Mouse (Mus musculus): ENCODE results near the gene Card9. TPM values are rescaled to one million over a fixed set of nuclear protein-coding genes. Genes with fewer than 3 reads are reported as not detected.

The Card9 gene
- polyA plus RNA-seq, 1 experiment, result 81.2 TPM

DNA sequence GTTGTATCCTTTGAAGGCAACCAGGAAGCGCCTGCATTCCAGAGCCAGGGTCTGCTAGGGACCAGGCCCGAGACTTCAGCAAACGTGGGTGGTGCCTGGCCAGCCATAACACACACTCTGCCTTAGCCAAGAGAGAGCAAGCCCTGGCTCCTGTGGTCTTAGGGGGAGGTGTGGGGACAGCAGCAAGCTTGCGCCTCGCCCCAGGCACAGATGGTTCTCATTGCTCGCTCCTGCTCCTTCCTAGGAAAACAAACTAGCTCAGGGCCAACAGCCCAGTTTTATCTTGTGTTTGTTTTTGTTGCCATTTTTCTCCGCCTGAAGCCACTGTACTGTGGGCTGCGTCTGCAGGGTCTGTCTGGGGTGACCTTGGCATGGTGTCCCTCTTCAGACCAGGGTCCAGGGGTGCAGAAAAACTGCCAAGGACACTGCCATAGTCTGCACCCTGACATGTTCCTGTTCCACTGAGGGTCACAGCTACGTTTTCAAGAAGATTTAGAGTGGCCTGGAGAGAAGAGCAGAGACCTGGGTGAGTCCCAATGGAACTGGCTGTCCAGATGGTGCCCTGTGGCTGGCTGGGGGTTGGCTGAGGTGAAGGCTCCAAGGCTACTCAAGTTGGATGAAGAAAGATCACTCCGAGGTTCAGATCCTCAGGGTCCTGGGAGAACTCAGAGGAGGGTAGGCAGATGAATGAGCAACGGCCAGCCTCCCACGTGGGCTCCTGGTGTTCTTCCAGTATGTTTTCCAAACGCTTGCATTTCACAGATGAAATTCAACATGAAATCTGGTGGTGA, 46.2 kb downstream of the Card9 start:
- H3K27me3 ChIP-seq (replicated peaks), result peaks cover 22% of the 10 kb centered on the region
- no peak for TF ChIP-seq GATA1 (IDR thresholded peaks at IDR 0.05; ENCODE audit: borderline replicate concordance, low read length)
- TF ChIP-seq FLI1 (IDR thresholded peaks at IDR 0.05; ENCODE audit: low read length), result no peak
- H3K36me3 ChIP-seq (replicated peaks; ENCODE audit: low read length), result peaks cover 2% of the 10 kb centered on the region
- H3K9me3 ChIP-seq, result no peaks in the 10 kb centered on the region
- H3K4me3 ChIP-seq (replicated peaks), result peak overlapping the region; percentile 97
- peaks cover 85% of the 10 kb centered on the region for H3K4me1 ChIP-seq

- peaks cover 21% of the 10 kb centered on the region for H3K27me3 ChIP-seq (replicated peaks)
These were observed 47.3 kb downstream of the Card9 start for GRCm38 (mm10) chr2:26313394-26313793.

GRCm38 (mm10) chr2:26312812-26313211, 47.9 kb downstream of the Card9 start:
- H3K4me1 ChIP-seq, result peaks cover 81% of the 10 kb centered on the region
- H3K9me3 ChIP-seq, result no peaks in the 10 kb centered on the region
- peak overlapping the region; percentile 14 for H3K4me3 ChIP-seq (replicated peaks)
- TF ChIP-seq FLI1 (IDR thresholded peaks at IDR 0.05; ENCODE audit: low read length) (no peak), GATA1 (IDR thresholded peaks at IDR 0.05; ENCODE audit: borderline replicate concordance, low read length) (no peak)
- H3K36me3 ChIP-seq (replicated peaks; ENCODE audit: low read length), result no peaks in the 10 kb centered on the region
- peaks cover 16% of the 10 kb centered on the region for H3K27me3 ChIP-seq (replicated peaks)

More at GRCm38 (mm10) chr2:26313394-26313793, 47.3 kb downstream of the Card9 start:
- no peak overlapping the region for H3K4me3 ChIP-seq (replicated peaks)
- peaks cover 2% of the 10 kb centered on the region for H3K36me3 ChIP-seq (replicated peaks; ENCODE audit: low read length)
- H3K9me3 ChIP-seq, result no peaks in the 10 kb centered on the region
- TF ChIP-seq FLI1 (IDR thresholded peaks at IDR 0.05; ENCODE audit: low read length), result no peak
- no peak for TF ChIP-seq GATA1 (IDR thresholded peaks at IDR 0.05; ENCODE audit: borderline replicate concordance, low read length)
- peaks cover 87% of the 10 kb centered on the region for H3K4me1 ChIP-seq

GRCm38 (mm10) chr2:26311936-26312335, 48.8 kb downstream of the Card9 start:
- no peak for TF ChIP-seq GATA1 (IDR thresholded peaks at IDR 0.05; ENCODE audit: borderline replicate concordance, low read length)
- no peak for TF ChIP-seq FLI1 (IDR thresholded peaks at IDR 0.05; ENCODE audit: low read length)
- H3K4me3 ChIP-seq (replicated peaks), result peak overlapping the region; percentile 75
- peaks cover 10% of the 10 kb centered on the region for H3K27me3 ChIP-seq (replicated peaks)
- H3K4me1 ChIP-seq, result peaks cover 73% of the 10 kb centered on the region
- no peaks in the 10 kb centered on the region for H3K36me3 ChIP-seq (replicated peaks; ENCODE audit: low read length)
- no peaks in the 10 kb centered on the region for H3K9me3 ChIP-seq

- Histone ChIP-seq H3K4me1 (peaks cover 63% of the 10 kb centered on the region), H3K4me3 (replicated peaks) (no peak overlapping the region), H3K27me3 (replicated peaks) (peaks cover 5% of the 10 kb centered on the region), H3K36me3 (replicated peaks; ENCODE audit: low read length) (no peaks in the 10 kb centered on the region), H3K9me3 (no peaks in the 10 kb centered on the region)
- TF ChIP-seq GATA1 (IDR thresholded peaks at IDR 0.05; ENCODE audit: borderline replicate concordance, low read length) (no peak), FLI1 (IDR thresholded peaks at IDR 0.05; ENCODE audit: low read length) (no peak)
These were observed 51.0 kb downstream of the Card9 start for GRCm38 (mm10) chr2:26309739-26310138.

DNA sequence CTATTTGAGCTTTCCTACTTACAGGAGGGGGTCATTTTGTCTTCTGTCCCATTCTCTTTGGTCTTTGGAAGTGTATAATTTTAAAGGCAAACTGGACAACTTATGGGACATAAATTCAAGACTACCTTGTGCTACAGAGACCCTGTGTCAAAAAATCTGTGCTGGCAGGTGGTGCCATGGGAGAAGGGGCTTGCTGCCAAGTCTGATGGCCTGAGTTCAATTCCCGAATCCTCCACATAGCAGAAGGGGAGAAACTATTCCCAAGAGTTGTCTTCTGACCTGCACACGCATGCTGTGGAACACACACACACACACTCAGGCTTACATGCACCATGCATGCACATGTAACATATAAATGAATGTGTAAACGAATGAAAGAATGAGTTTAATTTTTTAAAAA, 54.0 kb downstream of the Card9 start:
- no peak overlapping the region for H3K4me3 ChIP-seq (replicated peaks)
- TF ChIP-seq FLI1 (IDR thresholded peaks at IDR 0.05; ENCODE audit: low read length), result no peak
- TF ChIP-seq GATA1 (IDR thresholded peaks at IDR 0.05; ENCODE audit: borderline replicate concordance, low read length), result no peak

DNA sequence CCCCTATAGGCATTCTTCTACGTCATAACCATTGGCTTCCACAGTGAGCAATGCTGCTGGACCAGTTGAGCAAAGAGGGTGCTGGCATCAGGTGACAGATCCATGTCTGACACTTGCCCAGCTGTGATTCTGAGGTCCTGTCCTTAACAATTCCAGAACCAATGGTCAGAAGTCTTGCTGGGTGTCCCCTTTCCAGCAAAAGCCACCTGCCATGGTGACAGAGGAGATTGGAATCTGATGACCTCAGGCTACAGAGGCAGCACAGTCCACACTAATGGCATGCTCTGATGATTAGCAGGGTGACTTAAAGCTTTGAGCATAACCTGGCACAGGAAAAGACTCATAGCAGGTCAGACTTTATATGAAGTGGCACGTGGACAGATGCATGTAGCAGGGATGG, 55.2 kb downstream of the Card9 start:
- Histone ChIP-seq H3K9me3 (peaks cover 11% of the 10 kb centered on the region), H3K4me1 (peaks cover 43% of the 10 kb centered on the region), H3K27me3 (replicated peaks) (peaks cover 6% of the 10 kb centered on the region), H3K36me3 (replicated peaks; ENCODE audit: low read length) (no peaks in the 10 kb centered on the region), H3K4me3 (replicated peaks) (no peak overlapping the region)
- TF ChIP-seq FLI1 (IDR thresholded peaks at IDR 0.05; ENCODE audit: low read length), result no peak
- no peak for TF ChIP-seq GATA1 (IDR thresholded peaks at IDR 0.05; ENCODE audit: borderline replicate concordance, low read length)

More for the DNA sequence above, 54.0 kb downstream of the Card9 start:
- peaks cover 5% of the 10 kb centered on the region for H3K27me3 ChIP-seq (replicated peaks)
- H3K9me3 ChIP-seq, result peaks cover 11% of the 10 kb centered on the region
- peaks cover 46% of the 10 kb centered on the region for H3K4me1 ChIP-seq
- H3K36me3 ChIP-seq (replicated peaks; ENCODE audit: low read length), result no peaks in the 10 kb centered on the region

- Histone ChIP-seq H3K4me1 (peaks cover 43% of the 10 kb centered on the region), H3K36me3 (replicated peaks; ENCODE audit: low read length) (no peaks in the 10 kb centered on the region), H3K9me3 (peaks cover 11% of the 10 kb centered on the region), H3K4me3 (replicated peaks) (no peak overlapping the region), H3K27me3 (replicated peaks) (peaks cover 13% of the 10 kb centered on the region)
- no peak for TF ChIP-seq GATA1 (IDR thresholded peaks at IDR 0.05; ENCODE audit: borderline replicate concordance, low read length)
- no peak for TF ChIP-seq FLI1 (IDR thresholded peaks at IDR 0.05; ENCODE audit: low read length)
These were observed 56.0 kb downstream of the Card9 start for GRCm38 (mm10) chr2:26304711-26305110.

Other genes with a start within 250 kb of the Card9 start
- 63.1 and 124 TPM in 2 replicates for gene Nacc2, start 237.7 kb downstream of the Card9 start, polyA plus RNA-seq (2012; ENCODE audit: insufficient read depth, low replicate concordance)
- not detected in 2 replicates for gene Lhx3, start 152.6 kb downstream of the Card9 start, polyA plus RNA-seq (2012; ENCODE audit: insufficient read depth, low replicate concordance)
- 3.5 and 9.1 TPM in 2 replicates for gene Qsox2, start 123.4 kb downstream of the Card9 start, polyA plus RNA-seq (2012; ENCODE audit: insufficient read depth, low replicate concordance)
- gene Ccdc187, start 66.4 kb downstream of the Card9 start, polyA plus RNA-seq (2012; ENCODE audit: insufficient read depth, low replicate concordance), result not detected in 2 replicates
- gene Gpsm1, start 45.4 kb downstream of the Card9 start, polyA plus RNA-seq (2012; ENCODE audit: insufficient read depth, low replicate concordance), result 39.8 and 114 TPM in 2 replicates
- gene Dnlz, start 8.8 kb downstream of the Card9 start, polyA plus RNA-seq (2012; ENCODE audit: insufficient read depth, low replicate concordance), result 34.4 and 35.3 TPM in 2 replicates
- gene Snapc4, start 19.7 kb upstream of the Card9 start, polyA plus RNA-seq (2012; ENCODE audit: insufficient read depth, low replicate concordance), result 15.8 and 18.0 TPM in 2 replicates
- gene Entr1, start 28.4 kb upstream of the Card9 start, polyA plus RNA-seq (2012; ENCODE audit: insufficient read depth, low replicate concordance), result 10.0 and 30.9 TPM in 2 replicates
- 110 and 172 TPM in 2 replicates for gene Pmpca, start 28.4 kb upstream of the Card9 start, polyA plus RNA-seq (2012; ENCODE audit: insufficient read depth, low replicate concordance)
- 6.3 and 18.1 TPM in 2 replicates for gene Inpp5e, start 48.3 kb upstream of the Card9 start, polyA plus RNA-seq (2012; ENCODE audit: insufficient read depth, low replicate concordance)
- gene Sec16a, start 84.3 kb upstream of the Card9 start, polyA plus RNA-seq (2012; ENCODE audit: insufficient read depth, low replicate concordance), result 7.6 and 26.1 TPM in 2 replicates
- gene Notch1, start 155.7 kb upstream of the Card9 start, polyA plus RNA-seq (2012; ENCODE audit: insufficient read depth, low replicate concordance), result 1.2 and 4.2 TPM in 2 replicates
- 19.7 and 90.5 TPM in 2 replicates for gene Egfl7, start 219.1 kb upstream of the Card9 start, polyA plus RNA-seq (2012; ENCODE audit: insufficient read depth, low replicate concordance)
- not detected in 2 replicates for gene Gm20532, start 225.7 kb upstream of the Card9 start, polyA plus RNA-seq (2012; ENCODE audit: insufficient read depth, low replicate concordance)
- gene Agpat2, start 243.5 kb upstream of the Card9 start, polyA plus RNA-seq (2012; ENCODE audit: insufficient read depth, low replicate concordance), result 34.1 and 41.8 TPM in 2 replicates